Mouse (Mus musculus): ENCODE measurements around the gene Casq2. TPM values are rescaled to one million over a fixed set of nuclear protein-coding genes. Genes with fewer than 3 reads are reported as not detected.

The Casq2 gene
- polyA plus RNA-seq, 1 experiment, result 49.1 TPM

DNA sequence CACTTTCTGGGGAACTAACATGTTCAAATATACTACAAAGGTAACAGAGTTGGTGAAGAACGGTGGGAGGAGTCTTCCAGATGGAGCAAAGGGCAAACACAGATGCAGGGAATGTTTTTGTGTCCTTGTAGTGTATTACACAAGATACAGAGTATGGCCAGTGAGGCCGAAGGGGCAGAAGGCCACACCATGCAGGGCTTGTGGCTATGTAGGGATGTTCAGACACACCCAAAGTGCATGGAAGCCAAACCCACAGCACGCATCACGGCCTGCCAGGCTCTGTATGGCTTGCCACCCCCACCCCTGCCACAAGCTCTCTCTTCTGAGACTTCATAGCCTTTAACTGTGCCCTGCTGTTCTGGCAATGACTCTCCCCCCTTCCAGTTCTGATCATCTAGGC lies 15.2 kb downstream of the Casq2 start:
- no peak for DNase-seq
- H3K27me3 ChIP-seq (ENCODE audit: control insufficient read depth, insufficient read depth, low read length), result no peaks in the 10 kb centered on the region
- no peak overlapping the region for H3K27ac ChIP-seq (ENCODE audit: insufficient read depth, low read length)
- WGBS, result 88% methylated on average over 4 of the region's 4 CpGs
- no peak overlapping the region for H3K4me3 ChIP-seq (replicated peaks; ENCODE audit: insufficient read depth, low read depth, low read length)
- peaks cover 1% of the 10 kb centered on the region for H3K4me1 ChIP-seq (ENCODE audit: control insufficient read depth, insufficient read depth, low read length)
- TF ChIP-seq CTCF (IDR thresholded peaks at IDR 0.05; ENCODE audit: borderline replicate concordance, insufficient read depth, low read depth, low read length) (no peak), POLR2A (IDR thresholded peaks at IDR 0.05; ENCODE audit: borderline replicate concordance, insufficient read depth, low read length) (no peak)

GRCm38 (mm10) chr3:102103811-102104565 lies 17.8 kb downstream of the Casq2 start:
- H3K4me3 ChIP-seq (replicated peaks; ENCODE audit: insufficient read depth, low read depth, low read length), result no peak overlapping the region
- no peak overlapping the region for H3K27ac ChIP-seq (ENCODE audit: insufficient read depth, low read length)
- no peaks in the 10 kb centered on the region for H3K4me1 ChIP-seq (ENCODE audit: control insufficient read depth, insufficient read depth, low read length)
- no peak for DNase-seq
- TF ChIP-seq POLR2A (IDR thresholded peaks at IDR 0.05; ENCODE audit: borderline replicate concordance, insufficient read depth, low read length) (no peak), CTCF (IDR thresholded peaks at IDR 0.05; ENCODE audit: borderline replicate concordance, insufficient read depth, low read depth, low read length) (no peak)
- H3K27me3 ChIP-seq (ENCODE audit: control insufficient read depth, insufficient read depth, low read length), result no peaks in the 10 kb centered on the region
- 74% methylated on average over 9 of the region's 9 CpGs for WGBS

DNA sequence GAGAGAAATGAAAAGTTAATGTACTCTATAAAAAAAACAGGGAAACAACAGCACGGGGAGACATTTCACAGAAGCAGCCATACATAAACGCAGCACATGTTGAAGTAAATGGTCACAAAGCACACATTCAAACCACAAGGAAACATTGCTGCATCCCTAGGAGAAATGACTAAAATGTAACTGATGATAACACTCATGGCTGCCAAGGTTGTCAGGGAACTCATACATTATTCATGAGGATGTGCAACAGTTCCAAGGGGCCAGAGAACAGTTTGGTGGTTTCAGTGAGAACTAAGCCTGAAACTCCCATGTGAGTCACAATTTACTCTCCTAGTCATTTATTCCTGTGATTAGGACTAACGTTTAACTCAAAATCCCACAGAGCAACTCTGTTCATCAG lies 22.0 kb downstream of the Casq2 start:
- 42% methylated on average over 3 of the region's 3 CpGs for WGBS
- H3K4me1 ChIP-seq (ENCODE audit: control insufficient read depth, insufficient read depth, low read length), result no peaks in the 10 kb centered on the region
- TF ChIP-seq CTCF (IDR thresholded peaks at IDR 0.05; ENCODE audit: borderline replicate concordance, insufficient read depth, low read depth, low read length) (no peak), POLR2A (IDR thresholded peaks at IDR 0.05; ENCODE audit: borderline replicate concordance, insufficient read depth, low read length) (no peak)

DNA sequence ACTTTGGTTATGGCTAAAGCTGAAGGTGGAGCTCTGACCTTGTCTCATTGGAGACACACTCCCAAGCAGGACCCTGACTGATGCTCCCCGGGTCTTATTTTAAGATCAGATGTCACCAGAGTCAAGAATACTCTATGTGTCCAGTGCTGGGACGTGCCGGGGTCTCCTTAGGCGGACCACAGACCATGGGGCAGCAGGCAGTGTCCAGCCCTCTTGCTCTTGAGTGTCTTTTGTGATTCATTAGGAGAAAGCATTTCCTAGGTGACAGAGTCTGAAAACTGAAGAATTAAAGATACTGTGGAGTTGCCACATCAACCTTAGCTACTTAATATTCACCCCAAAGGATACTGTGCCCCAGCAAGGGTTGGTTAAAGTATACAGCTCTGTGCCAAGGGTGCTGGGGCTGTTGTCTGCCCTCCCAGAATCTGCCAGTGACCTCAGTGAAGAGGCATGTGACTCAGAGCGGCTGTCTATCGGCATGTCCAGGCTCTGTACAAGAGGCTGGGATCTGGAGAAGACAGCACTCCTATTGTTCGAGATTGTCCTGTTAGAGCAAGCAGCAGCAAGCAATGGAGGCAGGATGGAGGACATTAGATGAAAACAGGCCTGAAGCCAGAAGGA lies 25.9 kb downstream of the Casq2 start:
- WGBS, result 65% methylated on average over 7 of the region's 7 CpGs
- TF ChIP-seq CTCF (IDR thresholded peaks at IDR 0.05; ENCODE audit: borderline replicate concordance, insufficient read depth, low read depth, low read length), result no peak
- TF ChIP-seq POLR2A (IDR thresholded peaks at IDR 0.05; ENCODE audit: borderline replicate concordance, insufficient read depth, low read length), result no peak
- DNase-seq, result peak in 1 of 2 experiments; percentile 17

More for the DNA sequence above, 22.0 kb downstream of the Casq2 start:
- no peak overlapping the region for H3K27ac ChIP-seq (ENCODE audit: insufficient read depth, low read length)
- no peaks in the 10 kb centered on the region for H3K27me3 ChIP-seq (ENCODE audit: control insufficient read depth, insufficient read depth, low read length)
- H3K4me3 ChIP-seq (replicated peaks; ENCODE audit: insufficient read depth, low read depth, low read length), result no peak overlapping the region
- no peak for DNase-seq

DNA sequence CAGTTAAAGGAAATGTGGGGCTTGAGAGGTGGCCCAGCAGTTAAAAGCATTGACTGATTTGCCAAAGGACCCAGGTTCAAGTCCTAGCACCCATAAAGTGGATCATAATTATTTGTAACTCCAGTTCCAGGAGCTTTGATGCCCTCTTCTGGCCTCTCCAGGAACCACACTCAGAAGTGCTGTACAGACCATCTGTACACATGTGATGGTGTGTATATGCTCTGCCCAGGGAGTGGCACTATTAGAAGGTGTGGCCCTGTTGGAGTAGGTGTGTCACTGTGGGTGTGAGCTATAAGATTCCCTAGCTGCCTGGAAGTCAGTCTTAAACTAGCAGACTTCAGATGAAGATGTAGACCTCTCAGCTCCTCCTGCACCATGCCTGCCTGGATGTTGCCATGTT lies 34.7 kb downstream of the Casq2 start:
- Histone ChIP-seq H3K27me3 (ENCODE audit: control insufficient read depth, insufficient read depth, low read length) (no peaks in the 10 kb centered on the region), H3K4me1 (ENCODE audit: control insufficient read depth, insufficient read depth, low read length) (peaks cover 5% of the 10 kb centered on the region; the same call in 1 of the 2 replicates), H3K27ac (ENCODE audit: insufficient read depth, low read length) (no peak overlapping the region), H3K4me3 (replicated peaks; ENCODE audit: insufficient read depth, low read depth, low read length) (no peak overlapping the region)
- no peak for DNase-seq
- no peak for TF ChIP-seq POLR2A (IDR thresholded peaks at IDR 0.05; ENCODE audit: borderline replicate concordance, insufficient read depth, low read length)
- TF ChIP-seq CTCF (IDR thresholded peaks at IDR 0.05; ENCODE audit: borderline replicate concordance, insufficient read depth, low read depth, low read length), result no peak

More for the DNA sequence above, 25.9 kb downstream of the Casq2 start:
- no peaks in the 10 kb centered on the region for H3K4me1 ChIP-seq (ENCODE audit: control insufficient read depth, insufficient read depth, low read length)
- no peak overlapping the region for H3K4me3 ChIP-seq (replicated peaks; ENCODE audit: insufficient read depth, low read depth, low read length)
- no peaks in the 10 kb centered on the region; the same call in 1 of the 2 replicates for H3K27me3 ChIP-seq (ENCODE audit: control insufficient read depth, insufficient read depth, low read length)
- no peak overlapping the region for H3K27ac ChIP-seq (ENCODE audit: insufficient read depth, low read length)

GRCm38 (mm10) chr3:102122046-102122445 lies 35.8 kb downstream of the Casq2 start:
- WGBS, result 75% methylated on average over 7 of the region's 7 CpGs
- DNase-seq, result no peak
- TF ChIP-seq POLR2A (IDR thresholded peaks at IDR 0.05; ENCODE audit: borderline replicate concordance, insufficient read depth, low read length) (no peak), CTCF (IDR thresholded peaks at IDR 0.05; ENCODE audit: borderline replicate concordance, insufficient read depth, low read depth, low read length) (no peak)

DNA sequence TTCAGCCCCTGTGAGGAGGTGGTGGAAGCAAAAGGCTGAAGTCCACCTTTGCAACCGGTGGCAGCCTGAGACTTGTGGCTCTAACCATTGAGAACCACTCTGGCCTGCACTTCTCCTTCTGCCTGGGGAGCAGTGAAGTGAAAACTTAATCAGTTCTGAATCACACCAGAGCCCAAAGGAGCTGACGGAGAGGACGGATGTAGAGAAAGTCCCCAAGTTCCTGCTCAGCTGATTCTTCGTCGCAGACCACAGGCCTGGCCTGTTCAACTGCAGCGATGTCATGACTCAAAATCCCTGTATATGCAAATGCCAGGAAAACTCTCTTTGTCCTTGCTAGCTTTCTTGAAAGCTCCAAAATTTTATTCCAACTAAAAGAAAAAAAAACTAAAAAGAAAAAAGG lies 37.4 kb downstream of the Casq2 start:
- 89% methylated on average over 6 of the region's 6 CpGs for WGBS
- Histone ChIP-seq H3K27me3 (ENCODE audit: control insufficient read depth, insufficient read depth, low read length) (no peaks in the 10 kb centered on the region), H3K4me1 (ENCODE audit: control insufficient read depth, insufficient read depth, low read length) (peaks cover 5% of the 10 kb centered on the region; the same call in 1 of the 2 replicates), H3K4me3 (replicated peaks; ENCODE audit: insufficient read depth, low read depth, low read length) (no peak overlapping the region), H3K27ac (ENCODE audit: insufficient read depth, low read length) (no peak overlapping the region)
- TF ChIP-seq POLR2A (IDR thresholded peaks at IDR 0.05; ENCODE audit: borderline replicate concordance, insufficient read depth, low read length) (no peak), CTCF (IDR thresholded peaks at IDR 0.05; ENCODE audit: borderline replicate concordance, insufficient read depth, low read depth, low read length) (no peak)
- no peak for DNase-seq

More at GRCm38 (mm10) chr3:102122046-102122445, 35.8 kb downstream of the Casq2 start:
- H3K27me3 ChIP-seq (ENCODE audit: control insufficient read depth, insufficient read depth, low read length), result no peaks in the 10 kb centered on the region
- peaks cover 5% of the 10 kb centered on the region; the same call in 1 of the 2 replicates for H3K4me1 ChIP-seq (ENCODE audit: control insufficient read depth, insufficient read depth, low read length)
- no peak overlapping the region for H3K27ac ChIP-seq (ENCODE audit: insufficient read depth, low read length)
- H3K4me3 ChIP-seq (replicated peaks; ENCODE audit: insufficient read depth, low read depth, low read length), result no peak overlapping the region

GRCm38 (mm10) chr3:102125546-102125945 lies 39.3 kb downstream of the Casq2 start:
- WGBS, result 72% methylated on average over 1 of the region's 1 CpGs
- no peak overlapping the region for H3K27ac ChIP-seq (ENCODE audit: insufficient read depth, low read length)
- DNase-seq, result peak; percentile 29 to 61
- TF ChIP-seq POLR2A (IDR thresholded peaks at IDR 0.05; ENCODE audit: borderline replicate concordance, insufficient read depth, low read length), result no peak
- TF ChIP-seq CTCF (IDR thresholded peaks at IDR 0.05; ENCODE audit: borderline replicate concordance, insufficient read depth, low read depth, low read length), result no peak
- H3K4me3 ChIP-seq (replicated peaks; ENCODE audit: insufficient read depth, low read depth, low read length), result no peak overlapping the region
- peaks cover 5% of the 10 kb centered on the region; the same call in 1 of the 2 replicates for H3K4me1 ChIP-seq (ENCODE audit: control insufficient read depth, insufficient read depth, low read length)
- H3K27me3 ChIP-seq (ENCODE audit: control insufficient read depth, insufficient read depth, low read length), result no peaks in the 10 kb centered on the region
